Mouse (Mus musculus) myocyte (in vitro differentiated cells): ENCODE measurements at regions not wholly inside any gene's neighbourhood (a gene's known extent, or its start where the extent isn't known, plus 50 kb on each side); places are given as distances from the start of the nearest gene placed in this dataset.

Experiments
- H3K27me3 ChIP-seq: one replicate; pipeline ENCODE4 v1.6.1; 2011; ENCODE audit not compliant: control insufficient read depth, insufficient read depth, insufficient read length
- H3K36me3 ChIP-seq: one replicate; pipeline ENCODE4 v1.6.1; 2011; ENCODE audit not compliant: control insufficient read depth, insufficient read depth
- H3K4me2 ChIP-seq: one replicate; pipeline ENCODE4 v1.6.1; 2011; ENCODE audit warnings: low read depth, control low read depth
- H3K4me3 ChIP-seq: one replicate; pipeline ENCODE4 v1.5.1; 2011; ENCODE audit warnings: mild to moderate bottlenecking, control low read depth, moderate library complexity
- H3K79me2 ChIP-seq: one replicate; pipeline ENCODE4 v1.6.1; 2011; ENCODE audit not compliant: control insufficient read depth, insufficient read depth
- H3ac ChIP-seq: one replicate; pipeline ENCODE4 v1.6.1; 2011; ENCODE audit not compliant: control insufficient read depth, insufficient read length
- CEBPB ChIP-seq: IDR thresholded peaks from 2 replicates; pipeline ENCODE4 v1.6.1; 2011; ENCODE audit warnings: mild to moderate bottlenecking, moderate library complexity; ENCODE audit not compliant: poor library complexity, insufficient read depth, severe bottlenecking
- E2F4 ChIP-seq: IDR thresholded peaks from one replicate; pipeline ENCODE4 v1.6.1; 2011; ENCODE audit warnings: mild to moderate bottlenecking, control low read depth, moderate library complexity; ENCODE audit not compliant: insufficient read depth
- MAX ChIP-seq: IDR thresholded peaks from one replicate; pipeline ENCODE4 v1.6.1; 2011; ENCODE audit warnings: low read depth, mild to moderate bottlenecking, control low read depth
- MYOD1 ChIP-seq, 3 experiments: IDR thresholded peaks; one replicate each; pipeline ENCODE4 v1.6.1; 2011; ENCODE audit warnings: control low read depth in 2 of 3, low read depth in 2 of 3, mild to moderate bottlenecking in 2 of 3, moderate library complexity in 1 of 3; ENCODE audit not compliant: insufficient read length in 2 of 3, control insufficient read depth in 1 of 3
- MYOG ChIP-seq, 3 experiments: IDR thresholded peaks; one replicate each; pipeline ENCODE4 v1.6.1; 2011; ENCODE audit warnings: control low read depth in 2 of 3, low read depth in 2 of 3, mild to moderate bottlenecking in 2 of 3; ENCODE audit not compliant: insufficient read length in 2 of 3, control insufficient read depth in 1 of 3, insufficient read depth in 1 of 3
- POLR2A ChIP-seq: IDR thresholded peaks from one replicate; pipeline ENCODE4 v1.6.1; 2011; ENCODE audit warnings: low read depth, mild to moderate bottlenecking, control low read depth, moderate library complexity; ENCODE audit not compliant: insufficient read length
- POLR2AphosphoS2 ChIP-seq: IDR thresholded peaks from one replicate; pipeline ENCODE4 v1.6.1; 2011; ENCODE audit warnings: low read depth, control low read depth; ENCODE audit not compliant: insufficient read length
- REST ChIP-seq: IDR thresholded peaks from one replicate; pipeline ENCODE4 v1.6.1; 2011; ENCODE audit warnings: mild to moderate bottlenecking, control low read depth, moderate library complexity; ENCODE audit not compliant: insufficient read depth, insufficient read length
- SRF ChIP-seq: IDR thresholded peaks from one replicate; pipeline ENCODE4 v1.6.1; 2011; ENCODE audit warnings: low read depth; ENCODE audit not compliant: control insufficient read depth, insufficient read length
- TCF12 ChIP-seq: IDR thresholded peaks from one replicate; pipeline ENCODE4 v1.6.1; 2011; ENCODE audit warnings: mild to moderate bottlenecking, control low read depth; ENCODE audit not compliant: poor library complexity, insufficient read depth, severe bottlenecking
- TCF3 ChIP-seq: IDR thresholded peaks from one replicate; pipeline ENCODE4 v1.6.1; 2011; ENCODE audit warnings: low read depth, control low read depth; ENCODE audit not compliant: insufficient read length
- USF1 ChIP-seq: IDR thresholded peaks from one replicate; pipeline ENCODE4 v1.6.1; 2011; ENCODE audit warnings: low read depth, mild to moderate bottlenecking, control low read depth, moderate library complexity

DNA sequence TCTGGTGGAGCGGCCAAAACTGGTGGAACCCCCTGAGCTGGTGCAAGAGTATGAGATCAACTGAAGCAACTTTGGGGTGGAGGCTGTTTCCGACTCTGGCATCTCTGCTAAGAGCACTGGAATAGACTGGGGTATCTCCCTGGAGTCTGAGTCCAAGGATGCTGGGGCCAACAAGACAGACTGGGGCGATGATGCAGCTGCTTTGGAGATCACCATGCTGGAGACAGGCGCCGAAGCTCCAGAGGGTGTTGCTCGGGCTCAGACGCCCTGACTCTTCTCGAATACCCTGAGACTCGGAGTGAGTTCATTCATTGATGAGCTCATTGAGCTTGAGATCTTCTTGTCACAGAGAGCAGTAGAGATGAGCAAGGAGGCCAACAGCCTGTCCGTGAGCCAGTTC, 194.6 kb upstream of the Hsf2 start:
- no peaks in the 10 kb centered on the region for H3K36me3 ChIP-seq
- no peak overlapping the region for H3K4me2 ChIP-seq
- no peak overlapping the region for H3ac ChIP-seq
- TF ChIP-seq CEBPB (no peak), POLR2A (no peak), USF1 (no peak), TCF3 (no peak), MYOD1 (IDR thresholded peaks at IDR 0.05; ENCODE audit: control insufficient read depth in 1 of 3, insufficient read length in 2 of 3, low read depth in 2 of 3) (no peak), POLR2AphosphoS2 (no peak), REST (no peak), SRF (no peak), MAX (no peak), TCF12 (no peak), MYOG (IDR thresholded peaks at IDR 0.05; ENCODE audit: control insufficient read depth in 1 of 3, insufficient read depth in 1 of 3, insufficient read length in 2 of 3, low read depth in 2 of 3) (no peak), E2F4 (no peak)
- no peaks in the 10 kb centered on the region for H3K27me3 ChIP-seq
- no peak overlapping the region for H3K4me3 ChIP-seq
- no peaks in the 10 kb centered on the region for H3K79me2 ChIP-seq

DNA sequence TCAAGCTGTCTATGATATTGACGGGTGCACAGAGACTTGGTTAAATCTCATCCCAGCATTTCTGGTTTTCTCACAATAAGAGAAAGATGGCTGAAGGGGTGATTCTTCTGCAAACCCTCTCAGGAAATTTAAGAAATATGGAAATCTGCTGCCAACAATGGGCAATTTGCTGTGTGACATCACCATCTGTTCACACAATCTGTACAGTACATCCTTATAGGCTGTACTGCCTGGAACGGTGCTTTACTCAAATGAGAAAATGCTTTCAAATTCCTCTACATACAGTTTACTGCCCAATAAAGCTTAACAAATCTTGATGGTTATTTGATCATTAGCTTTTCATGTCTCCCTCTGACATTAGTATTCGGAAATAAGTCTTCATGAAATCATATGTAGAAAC, 172.4 kb upstream of the Hsf2 start:
- Histone ChIP-seq H3K4me3 (no peak overlapping the region), H3K36me3 (no peaks in the 10 kb centered on the region), H3K79me2 (no peaks in the 10 kb centered on the region), H3K27me3 (no peaks in the 10 kb centered on the region), H3K4me2 (no peak overlapping the region), H3ac (no peak overlapping the region)
- TF ChIP-seq REST: no peak
- no peak for TF ChIP-seq POLR2AphosphoS2
- TF ChIP-seq MAX: no peak
- no peak for TF ChIP-seq MYOG (IDR thresholded peaks at IDR 0.05; ENCODE audit: control insufficient read depth in 1 of 3, insufficient read depth in 1 of 3, insufficient read length in 2 of 3, low read depth in 2 of 3)
- TF ChIP-seq SRF: no peak
- TF ChIP-seq TCF3: no peak
- TF ChIP-seq CEBPB: no peak
- no peak for TF ChIP-seq POLR2A
- TF ChIP-seq TCF12: no peak
- TF ChIP-seq MYOD1 (IDR thresholded peaks at IDR 0.05; ENCODE audit: control insufficient read depth in 1 of 3, insufficient read length in 2 of 3, low read depth in 2 of 3): no peak
- no peak for TF ChIP-seq E2F4
- TF ChIP-seq USF1: no peak

DNA sequence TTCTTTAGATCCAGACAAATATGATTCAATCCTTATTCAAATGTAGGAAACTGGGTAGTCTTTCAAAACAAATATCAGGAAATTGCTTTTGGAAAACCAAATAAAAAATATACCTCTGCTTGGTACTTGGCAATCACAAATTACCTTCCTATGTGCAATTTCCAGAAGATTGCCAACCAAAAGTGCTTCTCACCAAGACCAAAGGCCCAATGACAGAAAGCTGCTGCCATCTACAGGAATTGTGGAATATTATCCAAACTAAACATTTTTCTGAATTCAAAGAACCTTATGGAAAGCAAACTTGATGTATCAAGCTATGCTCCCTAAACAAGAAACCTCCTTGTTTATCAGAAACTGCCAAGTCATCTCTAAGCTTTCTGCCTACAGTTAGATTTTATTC, 169.1 kb upstream of the Hsf2 start:
- no peaks in the 10 kb centered on the region for H3K79me2 ChIP-seq
- H3K27me3 ChIP-seq: no peaks in the 10 kb centered on the region
- TF ChIP-seq USF1 (no peak), TCF12 (no peak), POLR2AphosphoS2 (no peak), TCF3 (no peak), POLR2A (no peak), E2F4 (no peak), REST (no peak), SRF (no peak), MYOD1 (IDR thresholded peaks at IDR 0.05; ENCODE audit: control insufficient read depth in 1 of 3, insufficient read length in 2 of 3, low read depth in 2 of 3) (no peak), CEBPB (no peak), MAX (no peak), MYOG (IDR thresholded peaks at IDR 0.05; ENCODE audit: control insufficient read depth in 1 of 3, insufficient read depth in 1 of 3, insufficient read length in 2 of 3, low read depth in 2 of 3) (no peak)
- no peaks in the 10 kb centered on the region for H3K36me3 ChIP-seq
- H3K4me2 ChIP-seq: no peak overlapping the region
- H3K4me3 ChIP-seq: no peak overlapping the region
- H3ac ChIP-seq: no peak overlapping the region

DNA sequence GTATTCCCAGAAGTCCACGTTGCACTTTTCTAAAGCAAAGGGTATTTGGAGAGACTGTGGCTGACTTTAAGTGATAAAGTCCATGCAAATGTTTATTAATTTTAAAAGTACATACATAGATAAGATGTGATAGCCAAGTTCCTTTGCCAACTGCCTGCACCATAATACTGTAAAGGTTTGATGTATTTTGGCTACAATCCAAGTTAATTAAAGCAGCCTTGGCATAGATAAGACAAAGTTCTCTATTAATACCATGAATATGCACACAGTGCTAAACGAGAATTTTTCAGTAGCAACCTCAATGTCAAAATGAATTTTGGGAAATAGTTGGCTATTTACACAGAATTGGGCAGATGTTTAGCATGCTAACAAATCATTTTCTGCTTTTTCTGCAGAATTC, 167.0 kb upstream of the Hsf2 start:
- no peaks in the 10 kb centered on the region for H3K27me3 ChIP-seq

DNA sequence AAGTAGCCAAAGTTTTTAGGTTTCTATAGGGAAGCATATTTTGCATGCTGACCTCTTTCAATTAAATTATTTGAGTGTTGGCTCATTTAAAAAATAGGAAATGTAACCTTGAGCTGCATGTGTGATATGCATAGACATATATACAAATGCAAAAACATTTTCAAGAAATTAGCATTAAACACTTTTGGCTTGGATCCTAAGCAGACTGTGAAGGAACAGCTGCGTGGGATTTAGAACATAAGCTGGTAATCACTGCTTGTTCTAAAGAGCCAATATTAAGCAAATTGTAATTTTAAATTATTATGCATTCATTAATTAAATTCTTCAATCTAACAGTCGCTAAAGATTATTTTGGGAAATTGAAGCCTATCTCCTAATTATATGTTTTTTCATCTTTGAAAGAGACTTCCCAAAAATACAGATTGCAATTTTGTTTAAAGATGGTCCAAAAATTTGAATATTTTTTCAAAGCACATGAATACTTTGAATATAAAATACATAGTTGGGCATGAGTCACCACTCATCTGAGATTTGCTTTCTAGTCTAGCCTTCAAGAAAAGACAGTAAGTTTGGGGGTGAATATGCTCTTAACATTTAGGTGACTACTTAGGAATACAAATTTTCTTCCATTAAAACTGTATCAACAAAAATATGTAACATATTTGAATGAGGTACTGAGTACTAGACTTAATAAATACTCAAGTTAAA, 163.3 kb upstream of the Hsf2 start:
- Histone ChIP-seq H3K4me2 (no peak overlapping the region), H3K27me3 (no peaks in the 10 kb centered on the region), H3K36me3 (no peaks in the 10 kb centered on the region), H3K79me2 (no peaks in the 10 kb centered on the region), H3K4me3 (no peak overlapping the region), H3ac (no peak overlapping the region)
- no peak for TF ChIP-seq MYOG (IDR thresholded peaks at IDR 0.05; ENCODE audit: control insufficient read depth in 1 of 3, insufficient read depth in 1 of 3, insufficient read length in 2 of 3, low read depth in 2 of 3)
- no peak for TF ChIP-seq E2F4
- no peak for TF ChIP-seq REST
- no peak for TF ChIP-seq POLR2A
- no peak for TF ChIP-seq MYOD1 (IDR thresholded peaks at IDR 0.05; ENCODE audit: control insufficient read depth in 1 of 3, insufficient read length in 2 of 3, low read depth in 2 of 3)
- TF ChIP-seq MAX: no peak
- TF ChIP-seq SRF: no peak
- TF ChIP-seq TCF3: no peak
- TF ChIP-seq USF1: no peak
- no peak for TF ChIP-seq POLR2AphosphoS2
- TF ChIP-seq TCF12: no peak
- TF ChIP-seq CEBPB: no peak

More for the DNA sequence above, 167.0 kb upstream of the Hsf2 start:
- TF ChIP-seq SRF: no peak
- no peak for TF ChIP-seq TCF3
- no peak for TF ChIP-seq USF1
- no peak overlapping the region for H3ac ChIP-seq
- no peaks in the 10 kb centered on the region for H3K79me2 ChIP-seq
- H3K36me3 ChIP-seq: no peaks in the 10 kb centered on the region
- H3K4me3 ChIP-seq: no peak overlapping the region
- H3K4me2 ChIP-seq: no peak overlapping the region
